Mouse (Mus musculus): ENCODE results near the gene Actb.

Gene Actb

GRCm38 (mm10) chr5:142878570-142878969 lies 28.0 kb downstream of the Actb start:
- peak in 1 of 2 experiments; percentile 61 for DNase-seq (ENCODE audit: low spot score in 2 of 2)

GRCm38 (mm10) chr5:142877337-142878280 lies 28.9 kb downstream of the Actb start:
- DNase-seq (ENCODE audit: low spot score in 2 of 2) = peak; percentile 87 to 97

GRCm38 (mm10) chr5:142876896-142877295 lies 29.7 kb downstream of the Actb start:
- no peak for DNase-seq (ENCODE audit: low spot score in 2 of 2)

GRCm38 (mm10) chr5:142875513-142875905 lies 31.0 kb downstream of the Actb start:
- no peak for DNase-seq (ENCODE audit: low spot score in 2 of 2)

GRCm38 (mm10) chr5:142874791-142875512 lies 31.6 kb downstream of the Actb start:
- DNase-seq (ENCODE audit: low spot score in 2 of 2) = no peak

GRCm38 (mm10) chr5:142873718-142874117 lies 32.8 kb downstream of the Actb start:
- DNase-seq (ENCODE audit: low spot score in 2 of 2) = no peak

- no peak for DNase-seq (ENCODE audit: low spot score in 2 of 2)
Measured at GRCm38 (mm10) chr5:142871765-142872164, 34.8 kb downstream of the Actb start.

- DNase-seq (ENCODE audit: low spot score in 2 of 2) = no peak
Measured at GRCm38 (mm10) chr5:142869463-142869862, 37.1 kb downstream of the Actb start.

GRCm38 (mm10) chr5:142857763-142858229 lies 48.8 kb downstream of the Actb start:
- no peak for DNase-seq (ENCODE audit: low spot score in 2 of 2)

- DNase-seq (ENCODE audit: low spot score in 2 of 2) = no peak
Measured at GRCm38 (mm10) chr5:142856408-142856807, 50.1 kb downstream of the Actb start.

- peak; percentile 41 to 70 for DNase-seq (ENCODE audit: low spot score in 2 of 2)
Measured at GRCm38 (mm10) chr5:142854877-142855276, 51.7 kb downstream of the Actb start.

GRCm38 (mm10) chr5:142853585-142853984 lies 53.0 kb downstream of the Actb start:
- no peak for DNase-seq (ENCODE audit: low spot score in 2 of 2)
